Mouse (Mus musculus): ENCODE measurements around the gene Fam71b. TPM values are rescaled to one million over a fixed set of nuclear protein-coding genes. Genes with fewer than 3 reads are reported as not detected.

Fam71b gene
- polyA plus RNA-seq, 1 experiment from 2014 or later, result not detected

GRCm38 (mm10) chr11:46371250-46371649 lies 25.1 kb upstream of the Fam71b start:
- H3K36me3 ChIP-seq, result no peaks in the 10 kb centered on the region
- ATAC-seq (ENCODE audit: low read depth), result no peak
- H3K4me1 ChIP-seq (replicated peaks), result no peaks in the 10 kb centered on the region
- H3K9me3 ChIP-seq, result no peaks in the 10 kb centered on the region
- WGBS, result 94% methylated on average over 8 of the region's 8 CpGs
- no peak overlapping the region for H3K27ac ChIP-seq (replicated peaks)
- no peak overlapping the region for H3K4me2 ChIP-seq
- no peak overlapping the region for H3K4me3 ChIP-seq
- no peaks in the 10 kb centered on the region for H3K27me3 ChIP-seq
- H3K9ac ChIP-seq, result no peak overlapping the region

GRCm38 (mm10) chr11:46372331-46372953 lies 23.9 kb upstream of the Fam71b start:
- no peak overlapping the region for H3K4me2 ChIP-seq
- WGBS, result 84% methylated on average over 8 of the region's 8 CpGs
- ATAC-seq (ENCODE audit: low read depth), result no peak
- no peak overlapping the region for H3K27ac ChIP-seq (replicated peaks)
- H3K27me3 ChIP-seq, result no peaks in the 10 kb centered on the region
- H3K4me3 ChIP-seq, result no peak overlapping the region
- H3K9me3 ChIP-seq, result no peaks in the 10 kb centered on the region
- H3K36me3 ChIP-seq, result no peaks in the 10 kb centered on the region
- H3K4me1 ChIP-seq (replicated peaks), result no peaks in the 10 kb centered on the region
- H3K9ac ChIP-seq, result no peak overlapping the region

DNA sequence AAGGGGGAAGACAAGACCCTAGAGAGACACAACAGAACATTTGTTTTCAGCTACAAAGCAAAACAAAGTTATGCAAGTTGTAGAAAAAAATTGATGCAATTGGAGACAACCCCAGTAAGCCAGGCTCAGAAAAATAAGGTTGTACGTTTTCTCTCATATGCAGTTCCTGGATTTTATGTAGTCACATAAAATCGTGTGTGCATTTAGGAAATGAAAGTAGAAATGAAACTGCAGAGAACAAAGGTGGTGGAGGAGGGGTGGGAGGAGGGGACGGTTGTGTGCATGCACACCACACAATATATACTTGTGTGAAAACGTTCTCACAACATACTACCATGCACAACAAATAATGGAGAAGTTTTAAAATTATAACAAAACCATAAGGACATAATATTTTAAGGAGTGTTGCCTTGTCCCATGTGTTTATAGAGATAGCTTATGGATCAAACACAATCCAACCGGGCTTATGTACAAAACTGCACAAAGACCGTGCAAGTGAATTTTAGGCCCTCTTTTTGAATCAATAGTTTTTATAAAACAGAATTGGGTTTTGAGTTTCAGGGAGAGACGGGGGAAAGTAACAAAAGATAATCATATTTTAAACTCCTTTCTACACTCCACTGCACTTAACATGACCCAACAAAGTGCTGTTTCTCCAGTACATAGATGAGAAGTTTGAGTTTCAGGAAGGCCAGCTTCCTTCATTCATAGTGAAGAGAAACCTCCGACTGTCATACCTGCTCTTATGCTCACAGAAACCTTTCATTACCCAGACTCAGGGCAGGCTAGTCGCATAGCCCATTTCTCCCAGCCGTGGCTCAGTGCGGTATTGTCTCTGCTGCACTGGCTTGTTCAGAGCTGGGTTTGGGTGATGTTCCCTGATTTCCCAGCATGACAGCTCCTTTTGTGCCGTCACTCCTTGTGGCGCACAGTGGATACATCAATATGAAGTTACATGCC lies 23.0 kb upstream of the Fam71b start:
- H3K4me1 ChIP-seq (replicated peaks), result no peaks in the 10 kb centered on the region
- H3K27ac ChIP-seq (replicated peaks), result no peak overlapping the region
- WGBS, result 89% methylated on average over 13 of the region's 13 CpGs
- H3K9ac ChIP-seq, result no peak overlapping the region
- no peak overlapping the region for H3K4me2 ChIP-seq
- no peak for ATAC-seq (ENCODE audit: low read depth)
- no peaks in the 10 kb centered on the region for H3K27me3 ChIP-seq
- no peaks in the 10 kb centered on the region for H3K36me3 ChIP-seq
- no peak overlapping the region for H3K4me3 ChIP-seq
- H3K9me3 ChIP-seq, result no peaks in the 10 kb centered on the region

DNA sequence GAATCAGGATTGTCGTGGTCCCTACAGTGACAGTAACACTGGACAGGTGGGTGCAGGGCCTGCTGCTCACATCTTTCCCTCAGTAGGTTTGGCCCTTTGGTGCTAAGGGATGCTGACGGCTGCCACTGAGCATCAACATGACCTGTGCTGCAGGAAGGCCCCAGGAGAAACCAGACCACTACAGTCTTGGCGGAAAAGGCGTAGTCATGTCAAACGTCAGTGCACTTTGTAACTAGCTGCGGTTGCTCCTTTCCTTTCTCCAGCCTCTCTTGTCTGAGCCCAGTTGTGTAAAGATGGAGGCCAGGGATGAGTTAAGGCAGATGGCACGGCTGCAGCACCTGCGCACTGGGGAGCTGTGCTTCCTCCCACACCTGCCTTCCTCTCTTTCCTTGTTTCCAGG lies 21.3 kb upstream of the Fam71b start:
- H3K9ac ChIP-seq, result no peak overlapping the region
- H3K27me3 ChIP-seq, result no peaks in the 10 kb centered on the region
- ATAC-seq (ENCODE audit: low read depth), result no peak
- no peaks in the 10 kb centered on the region for H3K36me3 ChIP-seq
- no peak overlapping the region for H3K4me2 ChIP-seq
- H3K4me1 ChIP-seq (replicated peaks), result no peaks in the 10 kb centered on the region
- H3K9me3 ChIP-seq, result no peaks in the 10 kb centered on the region
- WGBS, result 88% methylated on average over 8 of the region's 8 CpGs
- no peak overlapping the region for H3K4me3 ChIP-seq
- H3K27ac ChIP-seq (replicated peaks), result no peak overlapping the region

DNA sequence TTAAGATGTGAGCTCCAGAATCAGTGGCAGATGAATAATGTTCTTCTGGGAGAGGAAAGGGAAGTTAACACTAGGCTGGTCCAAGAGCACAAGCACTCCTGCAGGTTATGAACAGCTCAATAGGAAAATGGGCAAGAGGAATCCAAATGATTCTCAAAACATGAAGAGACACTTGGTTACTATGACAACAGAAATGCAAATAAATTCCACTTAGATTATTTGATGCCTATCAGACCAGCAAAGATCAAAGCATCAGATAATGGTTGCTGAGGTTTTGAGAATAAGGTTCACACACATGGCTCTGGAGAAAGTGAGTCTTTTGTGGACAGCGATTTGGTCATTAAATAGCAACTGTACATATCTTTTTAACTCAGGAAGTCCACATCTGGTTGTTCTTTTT lies 19.0 kb upstream of the Fam71b start:
- H3K27me3 ChIP-seq, result no peaks in the 10 kb centered on the region
- no peak overlapping the region for H3K4me3 ChIP-seq
- H3K9ac ChIP-seq, result no peak overlapping the region
- 92% methylated on average over 1 of the region's 1 CpGs for WGBS
- H3K36me3 ChIP-seq, result no peaks in the 10 kb centered on the region
- H3K27ac ChIP-seq (replicated peaks), result no peak overlapping the region
- H3K4me1 ChIP-seq (replicated peaks), result no peaks in the 10 kb centered on the region
- no peak for ATAC-seq (ENCODE audit: low read depth)
- H3K4me2 ChIP-seq, result no peak overlapping the region
- no peaks in the 10 kb centered on the region for H3K9me3 ChIP-seq

DNA sequence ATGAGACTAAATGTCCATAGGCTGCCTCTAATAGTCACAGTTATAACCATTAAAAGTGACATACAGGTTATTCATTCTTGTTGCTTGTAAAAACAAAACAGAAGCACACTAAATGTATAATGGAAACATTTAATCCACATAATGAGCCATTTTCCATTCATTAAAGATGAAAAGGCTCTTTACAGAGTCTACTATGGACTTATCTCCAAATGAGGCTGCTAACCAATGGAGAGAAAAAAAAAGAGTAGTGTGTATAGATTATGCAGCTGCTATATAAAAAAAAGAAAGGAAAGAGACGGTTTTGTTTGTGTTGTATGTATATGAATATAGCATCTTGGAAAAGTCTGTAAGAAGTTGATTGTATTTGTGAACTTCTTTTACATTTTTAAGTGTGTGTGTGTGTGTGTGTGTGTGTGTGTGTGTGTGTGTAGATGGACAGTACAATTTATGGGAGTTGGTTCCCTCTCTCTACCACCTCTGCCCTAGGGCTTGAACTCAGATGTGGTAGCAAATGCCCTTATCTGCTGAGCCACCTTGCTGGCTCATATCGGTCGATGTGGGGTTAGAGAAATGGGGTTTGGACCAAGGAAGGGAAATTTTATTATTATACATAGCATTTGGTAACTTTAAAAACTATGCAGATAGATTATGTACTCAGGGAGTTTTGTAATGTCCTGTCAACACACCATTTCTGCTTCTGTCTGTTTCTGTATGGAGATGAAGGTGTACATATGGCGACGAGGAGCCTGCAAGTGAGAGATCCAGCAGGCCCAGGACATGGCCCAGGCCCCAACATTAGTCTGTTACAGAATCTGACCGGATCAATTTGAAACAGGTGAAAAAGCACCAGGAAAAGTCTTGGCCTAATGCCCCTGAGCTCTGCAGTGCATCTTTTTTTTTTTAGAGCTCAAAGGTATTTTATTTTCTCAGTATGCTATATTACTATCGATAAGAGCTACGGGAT lies 18.3 kb upstream of the Fam71b start:
- Histone ChIP-seq H3K4me3 (no peak overlapping the region), H3K9ac (no peak overlapping the region), H3K4me2 (no peak overlapping the region), H3K27me3 (no peaks in the 10 kb centered on the region), H3K4me1 (replicated peaks) (no peaks in the 10 kb centered on the region), H3K27ac (replicated peaks) (no peak overlapping the region), H3K36me3 (no peaks in the 10 kb centered on the region), H3K9me3 (no peaks in the 10 kb centered on the region)
- WGBS, result 89% methylated on average over 8 of the region's 8 CpGs
- no peak for ATAC-seq (ENCODE audit: low read depth)

GRCm38 (mm10) chr11:46380097-46380675 lies 16.2 kb upstream of the Fam71b start:
- 88% methylated on average over 7 of the region's 7 CpGs for WGBS
- no peak for ATAC-seq (ENCODE audit: low read depth)

DNA sequence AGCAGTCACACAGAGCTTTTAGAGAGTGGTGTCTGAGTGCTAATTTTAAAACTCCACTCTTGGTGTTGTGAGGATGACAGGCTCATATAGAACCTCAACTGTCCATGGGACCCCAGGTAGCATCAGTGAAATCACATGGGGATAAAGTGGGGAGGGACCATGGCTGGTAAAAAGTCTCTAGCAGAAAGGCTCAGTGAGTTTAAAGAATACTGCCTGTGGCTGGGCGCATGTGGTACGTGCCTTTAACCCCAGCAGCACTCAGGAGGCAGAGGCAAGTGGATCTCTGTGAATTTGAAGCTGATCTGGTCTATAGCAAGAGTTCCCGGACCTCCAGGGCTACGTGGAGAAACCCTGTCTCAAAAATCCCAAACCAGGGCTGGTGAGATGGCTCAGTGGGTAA lies 13.9 kb upstream of the Fam71b start:
- WGBS, result 81% methylated on average over 4 of the region's 4 CpGs
- Histone ChIP-seq H3K4me3 (no peak overlapping the region), H3K27me3 (no peaks in the 10 kb centered on the region), H3K9ac (no peak overlapping the region), H3K4me2 (no peak overlapping the region), H3K9me3 (no peaks in the 10 kb centered on the region), H3K4me1 (replicated peaks) (no peaks in the 10 kb centered on the region), H3K27ac (replicated peaks) (0 out of 2 replicates have a peak overlapping the region, but pooled peaks have one; percentile 28), H3K36me3 (no peaks in the 10 kb centered on the region)
- no peak for ATAC-seq (ENCODE audit: low read depth)

More at GRCm38 (mm10) chr11:46380097-46380675, 16.2 kb upstream of the Fam71b start:
- Histone ChIP-seq H3K27me3 (no peaks in the 10 kb centered on the region), H3K9me3 (no peaks in the 10 kb centered on the region), H3K36me3 (no peaks in the 10 kb centered on the region), H3K4me3 (no peak overlapping the region), H3K9ac (no peak overlapping the region), H3K27ac (replicated peaks) (no peak overlapping the region), H3K4me2 (no peak overlapping the region), H3K4me1 (replicated peaks) (no peaks in the 10 kb centered on the region)

- Histone ChIP-seq H3K9me3 (no peaks in the 10 kb centered on the region), H3K4me1 (replicated peaks) (no peaks in the 10 kb centered on the region), H3K9ac (no peak overlapping the region), H3K36me3 (no peaks in the 10 kb centered on the region), H3K4me3 (no peak overlapping the region), H3K4me2 (no peak overlapping the region), H3K27ac (replicated peaks) (no peak overlapping the region), H3K27me3 (no peaks in the 10 kb centered on the region)
- 63% methylated on average over 2 of the region's 2 CpGs for WGBS
- ATAC-seq (ENCODE audit: low read depth), result no peak
These were observed 11.4 kb upstream of the Fam71b start for GRCm38 (mm10) chr11:46384925-46385324.

DNA sequence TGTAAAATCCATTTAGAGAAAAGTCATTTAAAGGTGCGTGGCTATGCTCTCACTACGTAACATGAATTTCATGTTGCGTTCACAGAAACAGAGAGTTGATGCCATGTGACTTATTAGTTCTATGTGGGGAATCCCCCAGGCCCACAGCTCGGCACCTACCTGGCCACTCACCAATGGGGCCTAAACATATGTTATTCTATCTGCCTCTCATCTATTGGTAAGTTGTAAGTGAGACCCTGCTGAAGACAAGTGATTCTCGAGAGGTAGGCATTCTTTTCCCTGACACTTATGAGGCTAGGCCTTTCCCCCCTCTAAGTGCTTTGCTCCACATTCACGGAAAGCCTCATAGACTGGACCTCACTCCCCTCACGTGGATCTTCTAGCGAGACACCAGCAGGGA lies 9.8 kb upstream of the Fam71b start:
- Histone ChIP-seq H3K9me3 (no peaks in the 10 kb centered on the region), H3K4me3 (no peak overlapping the region), H3K27me3 (no peaks in the 10 kb centered on the region), H3K4me2 (no peak overlapping the region), H3K36me3 (no peaks in the 10 kb centered on the region), H3K4me1 (replicated peaks) (no peaks in the 10 kb centered on the region), H3K27ac (replicated peaks) (no peak overlapping the region), H3K9ac (no peak overlapping the region)
- 87% methylated on average over 8 of the region's 8 CpGs for WGBS
- ATAC-seq (ENCODE audit: low read depth), result no peak

DNA sequence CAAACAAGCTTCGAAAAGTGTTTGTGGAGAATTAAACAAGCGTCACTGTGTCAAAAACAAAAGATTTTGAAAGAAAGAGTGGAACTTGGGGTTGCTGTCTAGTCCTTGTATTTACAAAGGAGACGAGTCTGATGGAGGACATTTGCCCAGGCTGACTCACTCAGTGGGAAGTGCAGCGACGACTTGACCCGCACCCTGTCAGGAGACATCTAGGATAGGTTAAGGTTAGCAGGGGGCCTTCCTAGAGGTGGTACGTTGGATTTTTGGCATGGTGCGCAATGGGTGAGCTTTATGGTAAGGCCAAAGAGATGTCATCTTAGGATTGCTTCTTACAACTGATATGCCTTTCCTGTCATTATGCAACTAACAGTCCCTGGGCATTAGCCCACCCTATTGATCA lies 9.3 kb upstream of the Fam71b start:
- Histone ChIP-seq H3K4me1 (replicated peaks) (no peaks in the 10 kb centered on the region), H3K4me2 (no peak overlapping the region), H3K4me3 (no peak overlapping the region), H3K27me3 (no peaks in the 10 kb centered on the region), H3K9me3 (no peaks in the 10 kb centered on the region), H3K9ac (no peak overlapping the region), H3K36me3 (no peaks in the 10 kb centered on the region), H3K27ac (replicated peaks) (no peak overlapping the region)
- 94% methylated on average over 8 of the region's 8 CpGs for WGBS
- no peak for ATAC-seq (ENCODE audit: low read depth)
